Mouse (Mus musculus) kidney, adult 8-10 months (tissue): ENCODE measurements around the gene Eva1c.
"Not testable (repeated sequence)": the region's sequence is repeated elsewhere in the genome, so short reads cannot be mapped to it uniquely, and the experiment has no call there.

ENCODE experiments used
- DNase-seq, 2 experiments: peaks; one replicate each; pipeline ENCODE4 v3.0.0; 2022

The Eva1c gene

GRCm38 (mm10) chr16:90826457-90826856, at the start of gene Eva1c:
Gene Eva1c (plus strand): TSS chr16:90826719.
- no peak for DNase-seq

DNA sequence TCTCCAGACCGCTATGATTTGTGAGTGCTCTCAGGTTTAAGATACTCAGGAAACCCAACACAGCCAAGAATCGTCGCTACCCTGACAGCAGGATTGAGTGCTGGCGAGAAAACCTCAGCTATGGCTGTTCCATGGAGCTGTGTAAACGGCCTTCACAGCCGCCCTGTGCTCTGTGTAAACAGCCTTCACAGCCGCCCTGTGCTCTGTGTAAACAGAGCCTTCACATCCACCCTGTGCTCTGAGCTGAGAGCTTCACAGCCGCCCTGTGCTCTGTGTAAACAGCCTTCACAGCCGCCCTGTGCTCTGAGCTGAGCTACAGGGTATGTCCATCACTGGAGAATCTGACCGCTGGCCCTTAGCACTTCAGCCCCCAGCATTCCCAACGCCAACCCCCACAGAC, 46.7 kb upstream of the Eva1c start:
- DNase-seq = no peak

GRCm38 (mm10) chr16:90783302-90783701, 43.2 kb upstream of the Eva1c start:
- peak; percentile 7 to 14 for DNase-seq

- DNase-seq = no peak
Observed at GRCm38 (mm10) chr16:90785257-90785656, 41.3 kb upstream of the Eva1c start.

GRCm38 (mm10) chr16:90788580-90788979, 37.9 kb upstream of the Eva1c start:
- no peak for DNase-seq

GRCm38 (mm10) chr16:90790946-90791345, 35.6 kb upstream of the Eva1c start:
- no peak for DNase-seq

DNA sequence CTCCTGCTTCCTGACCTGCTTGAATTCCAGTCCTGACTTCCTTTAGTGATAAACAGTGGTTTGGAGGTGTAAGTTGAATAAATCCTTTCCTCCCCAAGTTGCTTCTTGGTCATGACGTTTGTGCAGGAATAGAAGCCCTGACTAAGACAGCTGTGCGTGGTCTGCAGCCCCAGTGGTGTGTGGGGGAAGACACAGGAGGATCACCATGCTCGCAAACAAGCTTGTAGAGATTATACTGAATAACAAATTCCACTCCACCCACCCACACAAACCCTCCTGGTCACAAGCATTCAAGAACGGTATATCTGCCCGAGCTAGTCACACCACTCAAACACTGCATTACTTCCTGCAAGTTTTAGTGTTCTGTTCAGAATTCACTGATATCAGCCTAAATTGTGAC, 34.5 kb upstream of the Eva1c start:
- no peak for DNase-seq

- peak; percentile 71 to 74 for DNase-seq
Observed at GRCm38 (mm10) chr16:90792500-90792899, 34.0 kb upstream of the Eva1c start.

- DNase-seq = no peak
Observed at GRCm38 (mm10) chr16:90794708-90795107, 31.8 kb upstream of the Eva1c start.

- DNase-seq = no peak
Observed at GRCm38 (mm10) chr16:90798446-90798845, 28.1 kb upstream of the Eva1c start.

DNA sequence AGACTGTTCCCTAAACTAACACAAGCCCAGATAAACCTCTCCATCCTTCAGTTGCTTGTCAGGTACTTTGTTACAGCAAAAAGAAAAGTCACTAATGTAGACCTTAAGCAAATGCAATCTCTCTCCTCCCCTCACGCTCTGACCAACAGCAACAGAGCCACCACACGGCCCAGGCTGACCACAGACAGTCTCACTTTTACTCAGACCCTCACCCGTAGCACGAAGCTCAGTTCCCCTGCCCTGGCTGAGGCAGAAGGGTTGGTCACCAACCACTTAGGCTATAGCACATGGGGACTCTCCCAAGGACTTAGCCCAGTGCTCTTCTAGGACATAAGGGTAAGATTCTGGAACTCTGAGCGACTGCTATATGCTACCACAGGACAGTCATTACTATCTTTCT, 27.7 kb upstream of the Eva1c start:
- no peak for DNase-seq

DNA sequence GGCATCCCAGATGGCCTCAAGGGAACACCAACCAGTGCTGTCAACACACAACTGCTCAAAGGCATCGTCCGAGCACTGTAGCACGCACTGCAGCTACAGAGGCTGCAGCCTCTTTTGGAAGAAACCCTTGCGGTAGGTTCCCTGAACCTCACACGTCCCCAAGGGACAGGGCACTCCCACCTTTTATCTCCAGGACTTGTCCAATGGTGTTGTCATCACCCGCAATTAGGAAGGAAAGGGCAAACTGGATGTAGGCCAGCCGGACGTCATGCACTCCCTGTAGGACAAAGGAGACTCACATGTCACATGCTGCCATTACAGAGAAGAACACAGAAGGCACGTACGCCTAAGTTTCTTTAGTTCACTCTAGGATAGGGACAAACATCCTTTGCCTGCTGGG, 26.7 kb upstream of the Eva1c start:
- no peak for DNase-seq

GRCm38 (mm10) chr16:90801251-90801650, 25.3 kb upstream of the Eva1c start:
- no peak for DNase-seq

GRCm38 (mm10) chr16:90801928-90802327, 24.6 kb upstream of the Eva1c start:
- DNase-seq = no peak

DNA sequence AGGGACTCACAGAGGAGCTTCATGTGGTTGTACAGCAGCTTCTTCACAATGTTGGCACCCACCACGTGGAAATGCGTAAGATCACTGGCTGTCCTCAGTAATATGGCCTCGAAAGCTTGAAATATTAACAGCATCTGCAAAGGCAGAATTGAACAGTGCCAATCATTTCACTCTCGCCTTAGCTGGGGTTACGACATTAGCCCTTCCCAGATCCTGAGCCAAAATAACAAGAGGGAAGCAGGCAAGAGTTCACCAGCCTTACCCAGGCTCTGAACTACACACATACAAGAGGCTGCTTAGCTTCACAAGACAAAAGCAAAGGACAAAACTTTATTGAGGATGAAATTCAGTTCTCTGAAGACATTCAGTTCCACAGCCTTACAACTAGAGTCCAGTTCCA, 22.1 kb upstream of the Eva1c start:
- DNase-seq = no peak

DNA sequence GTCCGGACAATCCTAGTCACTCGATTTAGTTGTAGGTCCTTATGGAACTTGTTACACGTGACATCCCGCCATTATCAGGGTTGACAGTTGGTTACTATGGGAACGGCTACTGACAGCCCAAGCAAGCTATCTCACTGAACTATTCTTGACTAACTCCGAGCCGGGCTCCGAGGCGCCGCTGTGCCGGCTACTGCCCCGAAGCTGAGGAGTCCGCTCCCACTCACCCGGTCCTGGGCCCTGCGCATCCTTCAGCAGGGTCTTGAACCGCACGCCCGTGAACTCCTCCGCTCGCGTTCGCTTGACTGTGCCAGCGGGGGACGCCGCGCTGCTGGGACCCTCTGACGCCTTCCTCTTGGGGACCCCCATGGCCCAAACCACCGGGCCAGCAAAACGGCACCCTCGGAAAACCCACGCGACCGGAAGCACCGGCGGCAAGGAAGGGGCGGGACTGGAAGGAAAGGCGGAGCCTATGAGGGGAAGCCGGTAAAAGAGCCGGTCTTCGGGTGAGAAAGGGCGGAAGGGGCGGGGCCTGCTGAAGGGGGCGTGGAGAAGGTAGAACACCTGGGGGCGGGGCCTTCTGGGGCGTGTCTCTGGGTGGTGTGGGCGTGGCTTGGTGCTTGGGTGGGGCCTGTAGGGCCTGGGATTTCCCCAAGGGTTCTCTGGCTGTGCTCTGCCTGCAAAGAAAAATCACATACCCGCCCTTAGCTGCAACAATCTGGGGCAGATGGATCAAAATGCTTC, 16.4 kb upstream of the Eva1c start, which contains the start of gene Urb1:
Gene Urb1 (minus strand): TSS at position 439 of the 741 bp plus-strand sequence.
- peak; percentile 98 to 100 for DNase-seq

- peak in 1 of 2 experiments; percentile 16 for DNase-seq
Observed at GRCm38 (mm10) chr16:90810716-90811256, 15.7 kb upstream of the Eva1c start.

DNA sequence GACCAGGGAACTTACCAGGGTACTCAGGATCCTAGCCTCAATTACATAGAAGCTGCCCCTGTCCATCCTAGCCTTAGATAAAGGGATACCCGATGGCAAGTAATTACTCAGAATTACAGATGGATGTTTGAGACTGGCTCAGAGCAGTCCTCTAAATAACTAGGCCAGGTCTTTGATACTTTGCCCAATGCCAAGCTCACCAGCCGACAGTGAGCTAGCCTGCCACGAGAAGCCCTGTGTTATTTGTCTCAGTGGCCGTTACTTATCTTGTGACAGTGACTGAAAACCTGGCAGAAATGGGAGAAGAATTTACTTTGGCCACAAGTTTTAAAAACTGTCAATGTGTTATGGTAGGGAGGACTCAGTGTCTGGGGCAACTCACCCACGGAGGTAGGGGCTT, 14.4 kb upstream of the Eva1c start:
- no peak for DNase-seq

- DNase-seq = no peak
Observed at GRCm38 (mm10) chr16:90820326-90820725, 6.2 kb upstream of the Eva1c start.

GRCm38 (mm10) chr16:90821046-90821697, 5.3 kb upstream of the Eva1c start:
- no peak for DNase-seq

DNA sequence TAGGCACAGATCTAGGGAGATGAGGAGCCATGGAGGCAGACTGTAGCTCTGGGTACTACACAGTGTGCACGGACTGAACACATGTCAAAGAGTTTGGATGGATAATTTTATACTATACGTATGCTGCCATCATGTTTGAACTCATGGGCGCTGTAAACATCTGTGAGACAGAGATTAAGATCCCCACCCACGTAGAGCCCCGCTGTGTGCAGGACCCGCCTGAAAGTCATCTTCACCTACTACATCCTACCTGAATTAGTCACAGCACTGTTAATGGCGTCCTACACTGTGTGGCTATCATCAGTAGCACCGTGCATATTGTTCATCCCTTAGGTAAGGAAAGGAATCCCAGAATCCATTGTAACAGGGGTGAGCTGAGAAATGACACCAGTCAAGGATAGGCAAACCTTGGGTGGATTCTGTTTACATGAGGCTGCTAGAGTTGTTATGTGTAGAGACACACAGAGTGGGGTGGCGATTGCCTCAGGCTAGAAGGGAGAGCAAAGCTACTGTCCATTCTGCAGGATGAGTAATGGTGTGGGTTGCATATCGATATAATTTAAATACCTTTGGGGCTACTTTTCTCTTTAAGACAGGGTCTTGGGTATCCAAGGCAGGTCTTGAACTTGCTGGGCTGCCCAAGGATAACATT, 4.1 kb upstream of the Eva1c start:
- DNase-seq = no peak

- DNase-seq = no peak
Observed at GRCm38 (mm10) chr16:90822981-90823380, 3.5 kb upstream of the Eva1c start.

DNA sequence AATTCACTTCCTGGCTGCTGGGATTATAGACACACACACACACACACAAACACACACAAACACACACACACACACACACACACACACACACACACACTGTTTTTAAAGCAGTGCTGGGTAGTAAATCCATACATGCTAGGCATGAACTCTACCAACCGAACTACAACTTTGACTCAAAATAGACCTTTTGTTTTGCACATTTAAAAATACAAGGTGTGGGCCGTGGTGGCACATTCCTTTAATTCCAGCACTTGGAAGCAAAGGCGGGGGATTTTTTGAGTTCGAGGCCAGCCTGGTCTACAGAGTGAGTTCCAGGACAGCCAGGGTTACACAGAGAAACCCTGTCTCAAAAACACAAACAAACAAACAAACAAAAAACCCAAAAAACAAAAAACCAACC, 2.5 kb upstream of the Eva1c start:
- not testable (repeated sequence) for DNase-seq

GRCm38 (mm10) chr16:90826041-90826440, 478 bp upstream of the Eva1c start:
- DNase-seq = no peak
